25 mouse cellular contexts compared by ENCODE assay signal in genomic region chr12:69809439-69809838, GRCm38 (mm10). TPM values are rescaled to one million over a fixed set of nuclear protein-coding genes. Genes with fewer than 3 reads are reported as not detected.
DNase-seq lines count a peak whose midpoint lies in the region; ATAC-seq and TF ChIP-seq lines count a peak whose summit lies in the region.
"Had no signal": no experiment of that assay in that cellular context is flagged by ENCODE, and none has a peak within 500 bp of the region (broad histone marks: within the 10 kb centered on the region; RNA-seq: fewer than 3 reads in every experiment).

No protein-coding gene starts in this region.

- DNase-seq in embryonic facial prominence, embryonic 11.5 days (ENCODE audit: low spot score), result peak; percentile 39
- DNase-seq in embryonic facial prominence, embryonic 10.5 days (ENCODE audit: low spot score), result no peak
- DNase-seq in limb, embryonic 14.5 days (ENCODE audit: low spot score), result peak; percentile 11
- no peak for DNase-seq in limb, embryonic 10.5 days (ENCODE audit: low spot score)
- no peak for DNase-seq in midbrain, embryonic 10.5 days (ENCODE audit: low spot score)
- no peak for DNase-seq in layer of hippocampus, postnatal 25 days (ENCODE audit: extremely low spot score in 1 of 2, low spot score in 1 of 2)
- DNase-seq: adrenal gland, postnatal 10 days; adrenal gland, postnatal 36 days; cerebellum, adult 18-20 months; cerebellum, adult 9-10 months; cerebellum, postnatal 14 days; forebrain, postnatal 0 days; gastrocnemius, postnatal 25 days; heart, postnatal 10 days; heart, postnatal 36 days had no signal

- no peak overlapping the region for H3K27ac ChIP-seq in embryonic facial prominence, embryonic 11.5 days (replicated peaks; ENCODE audit: low read depth, low read length)
- H3K27ac ChIP-seq in embryonic facial prominence, embryonic 10.5 days (replicated peaks), result no peak overlapping the region
- no peak overlapping the region for H3K27ac ChIP-seq in limb, embryonic 14.5 days (replicated peaks; ENCODE audit: low read depth, low read length)
- no peak overlapping the region for H3K27ac ChIP-seq in limb, embryonic 10.5 days
- H3K27ac ChIP-seq in embryonic facial prominence, embryonic 12.5 days, result 0 out of 2 replicates have a peak overlapping the region, but pooled peaks have one; percentile 36
- no peak overlapping the region for H3K27ac ChIP-seq in midbrain, embryonic 10.5 days (replicated peaks)
- H3K27ac ChIP-seq: embryonic facial prominence, embryonic 15.5 days; heart, embryonic 15.5 days; hindbrain, embryonic 10.5 days; hindbrain, embryonic 13.5 days; intestine, embryonic 15.5 days had no signal

- TF ChIP-seq POLR2A in limb, embryonic 14.5 days (IDR thresholded peaks at IDR 0.05; ENCODE audit: borderline replicate concordance, extremely low read depth, insufficient read depth, insufficient read length), result no peak

- H3K4me2 ChIP-seq in embryonic facial prominence, embryonic 11.5 days (ENCODE audit: low read depth, low read length), result no peak overlapping the region
- H3K4me2 ChIP-seq in limb, embryonic 14.5 days (replicated peaks; ENCODE audit: low read depth, low read length, severe bottlenecking), result no peak overlapping the region
- H3K4me2 ChIP-seq in embryonic facial prominence, embryonic 12.5 days (replicated peaks), result no peak overlapping the region
- H3K4me2 ChIP-seq: embryonic facial prominence, embryonic 15.5 days; heart, embryonic 12.5 days; heart, embryonic 15.5 days; hindbrain, embryonic 13.5 days; intestine, embryonic 15.5 days had no signal

- H3K36me3 ChIP-seq in embryonic facial prominence, embryonic 11.5 days (replicated peaks; ENCODE audit: control insufficient read depth, insufficient read depth, low read depth, low read length), result no peaks in the 10 kb centered on the region; the same call in 1 of the 2 replicates
- H3K36me3 ChIP-seq in embryonic facial prominence, embryonic 10.5 days (replicated peaks), result peaks cover 66% of the 10 kb centered on the region
- H3K36me3 ChIP-seq in limb, embryonic 14.5 days (ENCODE audit: control insufficient read depth, insufficient read depth, low read length), result peaks cover 76% of the 10 kb centered on the region
- peaks cover 75% of the 10 kb centered on the region for H3K36me3 ChIP-seq in limb, embryonic 10.5 days
- H3K36me3 ChIP-seq in embryonic facial prominence, embryonic 12.5 days, result peaks cover 51% of the 10 kb centered on the region
- H3K36me3 ChIP-seq in midbrain, embryonic 10.5 days, result peaks cover 51% of the 10 kb centered on the region

- H3K9ac ChIP-seq in embryonic facial prominence, embryonic 11.5 days (replicated peaks; ENCODE audit: low read length), result no peak overlapping the region
- no peak overlapping the region for H3K9ac ChIP-seq in limb, embryonic 14.5 days (ENCODE audit: low read depth, low read length, severe bottlenecking)
- H3K9ac ChIP-seq in embryonic facial prominence, embryonic 12.5 days, result no peak overlapping the region
- H3K9ac ChIP-seq: embryonic facial prominence, embryonic 15.5 days; forebrain, postnatal 0 days; heart, embryonic 12.5 days; heart, embryonic 15.5 days; hindbrain, embryonic 13.5 days; intestine, embryonic 15.5 days had no signal

- no peak overlapping the region for H3K4me3 ChIP-seq in embryonic facial prominence, embryonic 11.5 days (ENCODE audit: low read depth, low read length)
- no peak overlapping the region for H3K4me3 ChIP-seq in embryonic facial prominence, embryonic 10.5 days
- H3K4me3 ChIP-seq in limb, embryonic 14.5 days (replicated peaks; ENCODE audit: low read length), result no peak overlapping the region
- H3K4me3 ChIP-seq in limb, embryonic 10.5 days, result no peak overlapping the region
- H3K4me3 ChIP-seq in embryonic facial prominence, embryonic 12.5 days, result no peak overlapping the region
- no peak overlapping the region for H3K4me3 ChIP-seq in midbrain, embryonic 10.5 days
- H3K4me3 ChIP-seq: embryonic facial prominence, embryonic 15.5 days; heart, embryonic 12.5 days; heart, embryonic 15.5 days; hindbrain, embryonic 10.5 days; hindbrain, embryonic 13.5 days; intestine, embryonic 15.5 days had no signal

- no peak for ATAC-seq in embryonic facial prominence, embryonic 11.5 days (replicated peaks; ENCODE audit: insufficient number of reproducible peaks, low FRiP score, low TSS enrichment, low read depth)
- ATAC-seq in limb, embryonic 14.5 days (ENCODE audit: low FRiP score, low read depth), result no peak
- no peak for ATAC-seq in embryonic facial prominence, embryonic 12.5 days (ENCODE audit: insufficient number of reproducible peaks, insufficient read depth, low FRiP score, low TSS enrichment)
- ATAC-seq: forebrain, embryonic 14.5 days; forebrain, postnatal 0 days; hindbrain, embryonic 16.5 days; intestine, embryonic 15.5 days had no signal

- 72% methylated on average over 3 of the region's 3 CpGs for WGBS in embryonic facial prominence, embryonic 11.5 days
- 75% methylated on average over 3 of the region's 3 CpGs for WGBS in embryonic facial prominence, embryonic 10.5 days
- 81% methylated on average over 3 of the region's 3 CpGs for WGBS in limb, embryonic 14.5 days
- 85% methylated on average over 3 of the region's 3 CpGs for WGBS in limb, embryonic 10.5 days
- WGBS in embryonic facial prominence, embryonic 12.5 days, result 66% methylated on average over 3 of the region's 3 CpGs
- 94% methylated on average over 3 of the region's 3 CpGs for WGBS in midbrain, embryonic 10.5 days

- no peaks in the 10 kb centered on the region for H3K9me3 ChIP-seq in embryonic facial prominence, embryonic 11.5 days (replicated peaks; ENCODE audit: control insufficient read depth, low read length)
- H3K9me3 ChIP-seq in embryonic facial prominence, embryonic 10.5 days, result no peaks in the 10 kb centered on the region
- H3K9me3 ChIP-seq in limb, embryonic 14.5 days (ENCODE audit: control insufficient read depth, low read length), result no peaks in the 10 kb centered on the region
- H3K9me3 ChIP-seq in limb, embryonic 10.5 days (replicated peaks), result no peaks in the 10 kb centered on the region
- H3K9me3 ChIP-seq in embryonic facial prominence, embryonic 12.5 days, result no peaks in the 10 kb centered on the region
- H3K9me3 ChIP-seq in midbrain, embryonic 10.5 days (replicated peaks), result no peaks in the 10 kb centered on the region
- H3K9me3 ChIP-seq: embryonic facial prominence, embryonic 15.5 days; G1E; heart, embryonic 12.5 days; heart, embryonic 15.5 days; hindbrain, embryonic 10.5 days; hindbrain, embryonic 13.5 days; intestine, embryonic 15.5 days had no signal

- H3K4me1 ChIP-seq in embryonic facial prominence, embryonic 11.5 days (ENCODE audit: control insufficient read depth, insufficient read depth, low read length), result no peaks in the 10 kb centered on the region
- H3K4me1 ChIP-seq in embryonic facial prominence, embryonic 10.5 days, result peaks cover 31% of the 10 kb centered on the region
- no peaks in the 10 kb centered on the region for H3K4me1 ChIP-seq in limb, embryonic 14.5 days (ENCODE audit: control insufficient read depth, insufficient read depth, low read length)
- no peaks in the 10 kb centered on the region for H3K4me1 ChIP-seq in limb, embryonic 10.5 days
- H3K4me1 ChIP-seq in embryonic facial prominence, embryonic 12.5 days, result no peaks in the 10 kb centered on the region
- H3K4me1 ChIP-seq in midbrain, embryonic 10.5 days, result peaks cover 16% of the 10 kb centered on the region

- no peaks in the 10 kb centered on the region for H3K27me3 ChIP-seq in embryonic facial prominence, embryonic 11.5 days (ENCODE audit: control insufficient read depth, insufficient read depth, low read length)
- H3K27me3 ChIP-seq in embryonic facial prominence, embryonic 10.5 days (replicated peaks; ENCODE audit: low read depth, poor library complexity, severe bottlenecking), result no peaks in the 10 kb centered on the region
- no peaks in the 10 kb centered on the region for H3K27me3 ChIP-seq in limb, embryonic 14.5 days (ENCODE audit: control insufficient read depth, insufficient read depth, low read length)
- H3K27me3 ChIP-seq in limb, embryonic 10.5 days (ENCODE audit: low read depth, poor library complexity, severe bottlenecking), result no peaks in the 10 kb centered on the region
- no peaks in the 10 kb centered on the region for H3K27me3 ChIP-seq in embryonic facial prominence, embryonic 12.5 days
- no peaks in the 10 kb centered on the region for H3K27me3 ChIP-seq in midbrain, embryonic 10.5 days (ENCODE audit: low read depth, poor library complexity, severe bottlenecking)
- H3K27me3 ChIP-seq: embryonic facial prominence, embryonic 15.5 days; heart, embryonic 12.5 days; heart, embryonic 15.5 days; hindbrain, embryonic 13.5 days; intestine, embryonic 15.5 days had no signal

RNA-seq across cellular contexts. Expression of gene Cdkl1, which starts 18.4 kb away (rescaled TPM):
- polyA plus RNA-seq in embryonic facial prominence, embryonic 11.5 days (2014; fragmentation: Nextera tagmentation; extraction: Ambion mirVana), result 0.77 and 0.98 TPM in 2 replicates
- 0.43 and 1.6 TPM in 2 replicates for polyA plus RNA-seq in embryonic facial prominence, embryonic 10.5 days (2016; fragmentation: Nextera tagmentation; extraction: Ambion mirVana)
- polyA plus RNA-seq in limb, embryonic 14.5 days (2012; rRNA removed), result 0.86 and 1.9 TPM in 2 replicates
- 1.7 and 2.2 TPM in 2 replicates for polyA plus RNA-seq in limb, embryonic 14.5 days (2014; fragmentation: Nextera tagmentation; extraction: Ambion mirVana)
- 1.0 and 1.2 TPM in 2 replicates for polyA plus RNA-seq in limb, embryonic 10.5 days (2016; fragmentation: Nextera tagmentation; extraction: Ambion mirVana)
- polyA plus RNA-seq in embryonic facial prominence, embryonic 12.5 days (2016; fragmentation: Nextera tagmentation; extraction: Ambion mirVana), result 0.92 and 1.3 TPM in 2 replicates
- 0.68 and 0.77 TPM in 2 replicates for polyA plus RNA-seq in midbrain, embryonic 10.5 days (2016; fragmentation: Nextera tagmentation; extraction: Ambion mirVana)
- total RNA-seq in layer of hippocampus, postnatal 25 days (2021), result 10 to 100 TPM; 20.5 to 20.9 TPM
- total RNA-seq: G1E had no signal
- polyA plus RNA-seq: G1E had no signal

Comparison
In these comparisons a context has a peak if more than half of its experiments do, and no peak if none do; other contexts are left out.
1. DNase-seq: peak in embryonic facial prominence, embryonic 11.5 days (single experiment) and limb, embryonic 14.5 days (single experiment); none in embryonic facial prominence, embryonic 10.5 days (single experiment), limb, embryonic 10.5 days (single experiment), midbrain, embryonic 10.5 days (single experiment) and layer of hippocampus, postnatal 25 days (0 of 2).